Mouse (Mus musculus): ENCODE results near the gene Sh3bgrl2.

DNA sequence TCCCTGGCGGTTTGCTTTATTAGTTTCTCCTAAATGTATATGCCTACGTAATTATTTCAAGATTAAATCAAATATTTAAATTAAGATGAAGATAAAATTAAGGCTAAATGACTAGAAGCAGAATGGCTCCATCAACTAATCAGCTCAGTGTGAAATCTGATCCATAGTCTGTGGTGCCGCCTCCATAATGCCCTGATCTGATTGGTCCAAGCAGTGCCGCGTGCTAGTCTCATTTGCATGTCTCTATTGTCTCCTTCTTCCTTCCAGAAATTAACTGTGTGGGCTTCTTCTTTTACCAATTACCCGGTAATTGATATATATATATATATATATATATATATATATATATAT is 109.5 kb downstream of the Sh3bgrl2 start:
- no peak for TF ChIP-seq CTCF (IDR thresholded peaks at IDR 0.05; ENCODE audit: extremely low read depth, insufficient read length, insufficient replicate concordance, low read depth, low read length)
- TF ChIP-seq POLR2A (IDR thresholded peaks at IDR 0.05; ENCODE audit: low read depth, low read length), result no peak
